Mouse (Mus musculus) megakaryocyte progenitor cell, adult 5-6 weeks (primary cell): ENCODE results near the gene Gpr152. TPM values are rescaled to one million over a fixed set of nuclear protein-coding genes. Genes with fewer than 3 reads are reported as not detected.
A peak's percentile ranks its signal among the peaks of the same experiment; 100 is the strongest.

Experiments used
- ATAC-seq: replicated peaks from 2 replicates; pipeline ENCODE4 v1.8.0; 2016; ENCODE audit warnings: mild to moderate bottlenecking, moderate TSS enrichment, inconsistent platforms; ENCODE audit not compliant: poor library complexity
- total RNA-seq, 2 experiments: library from RNA; stranded (forward) in 1 of 2; stranded (reverse) in 1 of 2; fragments of 157-497, 149-512 nt in 1 of 2; fragments of 200-1000 nt in 1 of 2; gene quantifications; 2 replicates each; pipeline versions ENCODE4 v1.2.3 to v1.2.4; 2015 to 2017

Gene Gpr152
- not detected in 2 replicates for total RNA-seq (2015)
- total RNA-seq (2017) = 0.10 TPM in 1 of 2 replicates, not detected in the other

- no peak for ATAC-seq
These were observed at the start of gene Gpr152 for GRCm38 (mm10) chr19:4139446-4139845. Gpr152 (plus strand) TSS chr19:4139787.

GRCm38 (mm10) chr19:4090446-4090845 lies 49.1 kb upstream of the Gpr152 start:
- no peak for ATAC-seq

GRCm38 (mm10) chr19:4091383-4091782 lies 48.2 kb upstream of the Gpr152 start:
- no peak for ATAC-seq

GRCm38 (mm10) chr19:4092750-4093149 lies 46.8 kb upstream of the Gpr152 start:
- ATAC-seq = peak; percentile 6

GRCm38 (mm10) chr19:4093772-4094171 lies 45.8 kb upstream of the Gpr152 start:
- ATAC-seq = no peak

- no peak for ATAC-seq
These were observed 45.2 kb upstream of the Gpr152 start for GRCm38 (mm10) chr19:4094348-4094747.

GRCm38 (mm10) chr19:4094774-4095303 lies 44.7 kb upstream of the Gpr152 start:
- ATAC-seq = no peak

GRCm38 (mm10) chr19:4095802-4096201 lies 43.8 kb upstream of the Gpr152 start:
- no peak for ATAC-seq

GRCm38 (mm10) chr19:4096642-4097440 lies 42.7 kb upstream of the Gpr152 start, which contains the start of gene Cdk2ap2:
Cdk2ap2 (plus strand) TSS chr19:4097182.
- peak; percentile 76 for ATAC-seq

- ATAC-seq = peak; percentile 41
These were observed 42.2 kb upstream of the Gpr152 start for GRCm38 (mm10) chr19:4097441-4097825.

- no peak for ATAC-seq
These were observed 41.2 kb upstream of the Gpr152 start for GRCm38 (mm10) chr19:4098426-4098825.

- peak; percentile 56 for ATAC-seq
These were observed 40.5 kb upstream of the Gpr152 start for GRCm38 (mm10) chr19:4099056-4099455.

- no peak for ATAC-seq
These were observed 39.5 kb upstream of the Gpr152 start, which contains the start of gene Pitpnm1 for GRCm38 (mm10) chr19:4099837-4100717. Pitpnm1 (plus strand) TSS chr19:4099998.

GRCm38 (mm10) chr19:4100718-4101261 lies 38.8 kb upstream of the Gpr152 start:
- ATAC-seq = no peak

- no peak for ATAC-seq
These were observed 38.1 kb upstream of the Gpr152 start for GRCm38 (mm10) chr19:4101466-4101865.

- ATAC-seq = no peak
These were observed 37.5 kb upstream of the Gpr152 start for GRCm38 (mm10) chr19:4102049-4102448.

- no peak for ATAC-seq
These were observed 37.0 kb upstream of the Gpr152 start for GRCm38 (mm10) chr19:4102626-4103025.

- ATAC-seq = no peak
These were observed 36.3 kb upstream of the Gpr152 start for GRCm38 (mm10) chr19:4103294-4103693.

GRCm38 (mm10) chr19:4103792-4104191 lies 35.8 kb upstream of the Gpr152 start:
- no peak for ATAC-seq

- no peak for ATAC-seq
These were observed 34.9 kb upstream of the Gpr152 start for GRCm38 (mm10) chr19:4104675-4105194.

GRCm38 (mm10) chr19:4106654-4107053 lies 32.9 kb upstream of the Gpr152 start:
- ATAC-seq = no peak
